Mouse (Mus musculus) layer of hippocampus, adult 9-11 months (tissue): ENCODE data around the gene Slc30a10.
A peak's percentile ranks its signal among the peaks of the same experiment; 100 is the strongest.

Experiments
- DNase-seq: peaks from one replicate; pipeline ENCODE4 v3.0.0; 2022

Slc30a10 gene

DNA sequence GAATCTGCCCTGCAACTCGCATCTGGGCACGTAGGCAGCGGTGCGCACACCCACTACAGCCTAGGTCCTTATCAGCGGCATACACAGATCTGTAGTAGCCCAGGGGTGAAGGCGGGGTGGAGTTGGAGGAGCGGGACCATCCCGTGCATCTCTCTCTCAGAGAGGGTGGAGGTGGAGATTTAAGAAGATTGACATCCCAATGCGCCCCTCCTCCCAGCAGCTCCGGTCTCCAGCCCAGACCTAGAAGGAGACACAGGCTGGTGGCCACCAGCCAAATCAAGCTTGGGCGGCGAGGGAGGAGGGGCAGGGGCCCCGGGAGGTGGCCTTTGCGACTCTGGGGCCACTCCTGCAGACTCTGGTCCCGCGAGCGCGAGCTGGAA is at the start of gene Slc30a10:
TSS of gene Slc30a10 (plus strand) at position 274 of the 380 bp plus-strand sequence.
- DNase-seq: peak; percentile 50

DNA sequence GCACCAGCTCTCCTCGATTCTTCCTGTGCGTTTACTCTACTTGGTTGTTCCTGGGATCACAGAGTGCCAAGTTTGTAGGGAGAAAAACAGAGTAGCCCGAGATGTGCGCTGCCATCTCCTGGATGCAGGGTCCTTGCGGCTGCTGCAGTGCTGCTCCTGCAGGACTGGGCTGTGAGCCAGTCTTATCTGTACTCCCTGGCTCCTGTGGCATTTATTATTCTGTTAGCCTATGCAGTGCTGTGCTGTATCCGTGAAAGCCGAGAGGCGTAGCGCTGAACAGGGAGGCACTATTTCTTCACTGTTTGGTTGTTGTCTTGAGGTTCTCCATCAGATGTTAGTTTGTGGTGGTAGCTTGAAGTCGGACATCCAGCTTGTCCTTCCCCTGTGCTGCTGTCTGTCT is 48.7 kb upstream of the Slc30a10 start:
- no peak for DNase-seq

DNA sequence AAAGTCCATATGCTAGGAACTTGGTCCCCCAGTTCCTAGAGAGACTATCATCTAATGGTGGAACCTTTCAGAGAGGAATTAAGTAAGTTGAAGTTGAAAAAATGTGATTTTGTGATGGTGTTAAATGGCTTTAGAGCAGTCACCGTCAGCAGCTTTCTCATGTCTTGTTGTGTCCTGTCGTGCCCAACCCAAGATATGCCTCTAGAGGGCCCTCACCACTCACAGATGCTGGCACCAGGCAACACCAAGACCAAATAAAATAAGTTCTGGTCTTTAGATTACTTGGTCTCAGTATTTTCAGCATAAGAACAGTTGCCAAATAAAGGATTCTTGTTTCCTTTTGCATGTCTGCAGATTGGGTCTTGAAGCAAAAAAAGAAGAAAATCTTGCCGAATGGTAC is 44.8 kb upstream of the Slc30a10 start:
- DNase-seq: no peak

DNA sequence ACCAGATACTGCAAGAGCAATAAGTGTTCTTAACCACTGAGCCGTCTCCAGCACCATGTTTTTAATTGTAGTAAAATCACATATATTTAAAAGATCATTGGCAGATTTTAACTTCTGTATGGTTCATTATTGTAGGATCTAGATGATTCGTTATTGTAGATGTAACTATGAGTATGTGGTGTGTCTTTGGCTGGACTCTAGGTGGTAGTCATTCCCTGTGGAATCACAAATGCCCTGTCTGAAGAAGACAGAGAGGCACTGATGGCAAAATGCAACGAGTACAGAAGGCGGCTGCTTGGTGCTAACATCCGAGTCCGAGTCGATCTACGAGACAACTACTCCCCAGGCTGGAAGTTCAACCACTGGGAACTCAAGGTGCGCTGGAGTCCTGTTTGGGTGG is 36.6 kb upstream of the Slc30a10 start:
- DNase-seq: no peak

DNA sequence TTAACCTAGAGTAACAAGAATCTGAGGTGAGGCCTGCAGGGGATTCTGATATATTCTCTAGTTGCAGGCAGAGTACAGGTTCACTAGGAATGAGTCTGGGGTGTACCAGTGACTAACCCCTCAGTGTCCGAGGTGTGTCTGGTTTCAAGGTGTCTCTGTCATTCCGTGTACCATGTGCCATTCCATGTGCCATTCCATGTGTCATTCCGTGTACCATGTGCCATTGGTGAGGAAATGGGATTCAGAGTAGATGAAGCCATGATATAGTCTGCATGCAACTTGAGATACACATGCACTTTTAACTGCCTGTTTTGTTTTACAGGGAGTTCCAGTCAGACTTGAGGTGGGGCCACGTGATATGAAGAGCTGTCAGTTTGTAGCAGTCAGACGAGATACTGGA is 34.8 kb upstream of the Slc30a10 start:
- no peak for DNase-seq

DNA sequence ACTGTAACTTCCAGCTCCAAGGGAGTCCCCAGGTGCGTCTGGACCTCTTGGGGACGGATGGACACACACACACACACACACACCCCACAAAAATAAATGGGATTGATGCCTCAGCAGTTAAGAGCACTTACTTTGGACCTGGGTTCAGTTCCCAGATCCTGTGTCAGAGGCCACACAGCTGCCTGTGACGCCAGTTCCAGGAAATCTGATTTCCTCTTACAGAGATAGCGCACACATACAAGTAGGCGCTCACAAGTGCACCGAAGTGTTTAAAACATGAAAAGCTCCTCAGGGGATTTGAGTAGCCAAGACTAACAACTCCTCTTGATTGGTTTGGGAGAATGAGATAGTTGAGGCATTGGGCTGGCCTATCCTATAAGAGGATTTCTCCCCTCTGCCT is 33.9 kb upstream of the Slc30a10 start:
- DNase-seq: no peak

DNA sequence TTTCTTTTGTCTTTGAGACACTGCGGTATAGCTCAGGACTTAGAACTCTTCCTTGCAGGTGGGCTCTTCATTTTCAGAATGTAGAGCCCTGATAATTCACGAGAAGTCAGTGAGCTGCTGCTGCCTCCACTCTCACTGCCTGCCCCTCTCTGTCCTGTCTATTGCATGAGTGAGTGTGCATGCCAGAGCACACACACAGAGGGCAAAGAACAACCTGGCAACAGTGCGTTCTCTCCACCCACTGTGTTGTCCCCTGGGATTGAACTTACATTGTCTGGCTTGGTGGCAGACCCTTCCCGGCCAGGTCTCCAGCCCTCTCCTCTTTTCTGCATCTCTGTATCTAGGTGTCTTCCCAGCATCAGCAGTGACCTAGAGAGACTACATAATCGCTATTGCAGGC is 28.1 kb upstream of the Slc30a10 start:
- DNase-seq: no peak

DNA sequence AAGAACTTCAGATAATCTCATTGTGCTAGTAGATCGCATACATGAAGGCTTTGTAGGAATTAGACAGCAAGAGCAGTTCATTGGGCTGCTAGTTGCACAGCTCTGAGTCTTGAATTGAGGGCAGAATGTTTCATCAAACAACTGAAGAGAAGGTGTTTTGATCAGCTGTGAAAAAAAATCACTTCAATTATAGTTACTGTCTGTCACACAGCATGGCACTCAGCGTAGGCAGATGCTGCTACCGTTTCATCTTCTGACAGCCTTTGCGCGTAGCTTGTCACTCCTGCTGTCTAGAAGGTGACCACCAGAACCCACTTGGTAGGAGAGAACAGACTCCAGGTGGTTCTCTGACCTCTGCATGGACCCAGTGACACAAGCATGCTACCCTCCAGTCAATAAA is 24.2 kb upstream of the Slc30a10 start:
- DNase-seq: no peak

DNA sequence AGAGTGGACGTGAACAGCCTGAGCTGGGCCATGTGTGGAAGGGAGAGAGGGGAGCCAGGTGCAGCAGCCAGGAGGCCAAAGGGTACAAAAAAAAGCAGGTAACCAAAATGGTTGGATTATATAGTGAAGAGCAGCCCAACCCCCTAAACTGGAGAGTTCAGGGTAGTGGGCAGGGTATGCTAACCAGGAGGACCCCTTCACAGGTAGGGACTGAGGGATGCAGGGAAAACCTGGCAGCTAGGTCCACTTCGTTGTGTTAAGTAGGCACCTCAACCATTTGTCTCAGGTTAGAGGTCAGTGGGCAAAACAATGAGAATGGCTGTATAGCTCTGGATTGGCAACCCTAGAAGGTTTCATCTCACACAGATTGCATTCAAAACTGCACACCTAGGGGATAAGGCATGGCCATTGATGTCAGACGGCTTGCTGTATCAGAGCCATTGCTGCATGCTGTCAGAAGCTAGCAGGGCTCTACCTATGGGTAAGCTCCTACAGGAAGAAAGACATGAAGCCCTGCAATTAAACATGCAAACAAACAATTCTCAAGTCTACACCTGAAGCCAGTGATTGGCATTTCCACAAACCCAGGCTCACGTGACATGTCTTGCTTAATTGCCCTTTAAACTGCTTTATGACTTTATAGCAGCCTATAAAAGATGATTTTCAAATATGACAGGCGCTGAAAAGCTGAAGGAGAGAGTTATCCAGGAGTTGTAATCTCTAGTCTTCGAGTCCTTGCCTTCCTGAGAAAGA is 23.2 kb upstream of the Slc30a10 start:
- no peak for DNase-seq

DNA sequence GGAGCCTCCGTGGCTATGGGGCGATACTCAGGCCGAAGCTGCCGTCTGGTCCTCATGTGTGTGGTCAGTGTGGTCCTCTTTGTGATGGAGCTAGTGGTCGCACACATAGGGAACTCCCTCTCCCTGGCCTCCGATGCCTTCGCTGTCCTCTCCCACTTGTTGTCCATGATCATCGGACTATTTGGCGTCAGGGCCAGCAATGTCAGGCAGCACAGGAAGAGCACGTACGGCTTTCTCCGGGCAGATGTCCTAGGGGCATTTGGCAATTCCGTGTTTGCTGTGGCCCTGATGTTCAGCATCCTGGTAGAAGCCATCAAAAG is 22.7 kb upstream of the Slc30a10 start:
- DNase-seq: no peak

DNA sequence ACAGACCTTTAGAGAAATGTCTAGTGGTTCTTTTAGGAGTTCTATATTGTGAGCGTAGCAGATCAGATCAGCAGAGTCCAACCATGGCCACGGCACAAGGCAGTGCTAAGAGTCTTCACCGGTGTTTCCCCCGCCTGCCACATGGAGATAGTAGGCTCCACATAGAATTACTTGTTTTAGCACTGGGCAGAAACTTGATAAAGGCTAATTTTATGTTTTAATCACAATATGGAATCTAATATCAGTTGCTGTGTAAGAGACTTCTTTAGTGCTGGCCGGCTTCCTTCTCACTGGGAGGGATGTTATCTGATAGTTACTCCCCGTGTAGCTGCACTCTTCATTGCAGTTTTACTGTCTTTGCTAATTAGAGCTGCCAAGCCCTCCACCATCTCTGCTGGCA is 21.5 kb upstream of the Slc30a10 start:
- DNase-seq: no peak

DNA sequence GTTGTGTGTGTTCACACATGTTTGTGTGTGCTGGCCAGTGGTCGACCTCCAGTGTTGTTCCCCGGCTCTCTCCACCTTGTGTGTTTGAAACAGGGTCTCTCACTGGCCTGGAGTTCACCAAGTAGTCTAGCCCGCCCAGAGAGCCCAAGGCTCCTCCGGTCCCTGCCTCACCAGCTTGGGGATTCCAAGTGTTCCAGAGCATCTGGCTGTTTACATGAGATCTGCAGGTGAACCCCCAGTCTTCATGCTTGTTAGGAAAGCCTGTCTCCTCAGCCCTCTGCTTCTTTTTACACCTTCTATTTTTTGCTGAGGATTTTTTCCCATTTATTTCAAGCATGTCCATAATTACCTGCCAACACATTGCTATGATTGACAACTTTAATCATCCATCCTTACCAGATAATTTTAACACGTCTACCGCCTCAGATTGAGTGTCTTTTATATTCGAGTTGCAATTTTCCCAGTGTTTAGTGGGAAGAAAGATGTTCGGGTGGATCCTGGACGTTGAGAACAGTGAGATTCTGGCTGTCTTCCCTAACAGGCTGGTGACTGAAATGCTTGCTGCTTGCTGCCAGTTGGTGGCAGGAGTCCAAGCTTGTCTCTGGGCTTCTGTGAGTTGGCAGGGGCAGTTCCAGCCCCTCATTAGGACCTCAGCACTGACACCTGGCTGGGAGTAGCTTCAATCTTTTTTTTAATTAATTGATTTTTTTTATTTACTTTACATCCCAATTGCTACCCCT is 15.6 kb upstream of the Slc30a10 start:
- peak; percentile 72 for DNase-seq

DNA sequence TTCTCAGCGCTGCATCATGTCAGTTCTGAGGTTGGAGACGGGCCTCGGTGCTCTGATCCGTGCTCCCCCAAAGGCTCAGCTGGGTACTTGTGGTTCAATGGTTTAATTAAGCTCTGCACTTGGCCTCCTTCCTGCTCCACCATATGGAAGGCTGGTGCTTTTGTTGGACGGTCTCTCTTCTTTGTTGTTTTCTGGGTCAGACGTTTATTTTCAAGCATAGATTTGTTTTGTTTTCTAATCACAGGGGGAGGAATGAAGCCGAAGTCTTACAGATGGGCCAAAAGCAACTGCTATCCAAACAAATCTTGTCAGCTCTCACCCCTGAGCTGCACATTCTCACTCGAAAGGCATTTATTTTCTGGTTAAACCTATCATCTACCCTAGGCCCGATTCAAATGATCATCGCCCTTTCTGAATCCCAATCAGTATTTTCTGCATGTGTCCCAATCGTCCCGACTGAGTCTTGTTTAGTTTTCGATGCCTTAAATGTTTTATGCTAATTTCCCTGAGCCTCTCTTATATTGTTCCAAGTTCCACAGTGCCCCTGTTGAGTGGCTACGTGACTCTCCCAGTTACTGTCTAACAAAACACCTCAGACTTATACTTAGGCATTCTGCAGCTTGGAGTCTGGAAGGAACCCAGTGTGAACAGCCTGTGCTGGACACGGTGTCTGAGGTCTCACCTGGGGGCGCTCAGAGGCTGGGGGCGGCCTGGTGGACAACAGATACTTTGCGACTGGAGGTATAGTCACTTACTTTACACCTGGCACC is 12.8 kb upstream of the Slc30a10 start:
- no peak for DNase-seq

DNA sequence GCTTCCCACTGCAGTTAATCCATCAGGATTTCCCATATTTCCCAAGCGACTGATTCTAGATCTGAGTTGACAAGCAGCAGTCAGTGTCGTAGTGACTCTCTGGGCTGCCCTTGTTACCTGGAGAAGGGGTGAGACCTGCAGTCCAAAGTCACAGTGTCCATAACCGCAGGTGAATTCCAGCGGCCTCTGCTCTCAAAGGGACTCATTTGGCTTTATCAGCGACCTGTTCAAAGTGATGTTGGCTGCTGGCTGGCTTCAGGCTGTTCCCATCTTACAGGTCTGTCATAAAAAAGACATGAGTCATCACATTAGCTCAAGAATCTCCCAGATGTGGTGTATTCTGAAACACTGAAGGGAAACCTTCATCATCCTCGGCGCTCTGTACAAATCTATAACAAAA is 5.7 kb upstream of the Slc30a10 start:
- DNase-seq: no peak

DNA sequence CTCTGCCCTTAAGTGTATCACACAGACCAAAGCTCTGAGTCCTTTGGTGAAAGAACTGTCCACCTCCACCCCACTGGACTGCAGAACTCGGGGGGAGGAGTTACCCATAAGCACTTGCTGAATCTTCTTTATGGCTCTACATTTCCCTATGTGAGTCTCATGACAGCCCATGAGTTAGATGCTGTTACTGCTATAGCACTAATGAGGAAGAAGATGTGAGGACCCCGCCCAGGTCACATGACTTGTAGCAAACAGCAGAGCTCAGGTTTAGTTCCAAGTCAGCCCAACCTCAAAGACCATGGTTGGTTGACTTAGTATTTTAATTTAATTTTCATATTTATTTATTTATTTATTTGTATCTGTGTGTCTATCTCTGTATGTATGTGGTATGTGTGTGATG is 4.9 kb upstream of the Slc30a10 start:
- no peak for DNase-seq

DNA sequence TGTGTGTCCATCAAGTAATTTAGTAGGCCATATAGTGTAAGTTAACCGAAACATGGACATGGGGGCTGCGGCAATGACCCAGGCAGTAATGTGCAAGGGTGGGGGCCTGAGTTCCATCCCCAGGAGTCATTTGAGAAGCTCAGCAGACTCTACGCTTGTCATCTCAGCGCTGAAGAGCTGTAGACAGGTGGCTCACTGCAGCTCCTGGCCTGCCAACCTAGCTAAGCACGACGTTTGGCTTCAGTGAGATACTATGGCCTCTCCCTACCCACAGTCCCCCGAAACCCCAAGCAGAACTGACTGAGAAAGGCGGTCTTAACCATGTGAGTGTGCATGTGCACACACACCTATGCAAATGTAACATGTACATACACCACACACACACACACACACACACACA is 3.6 kb upstream of the Slc30a10 start:
- DNase-seq: no peak

DNA sequence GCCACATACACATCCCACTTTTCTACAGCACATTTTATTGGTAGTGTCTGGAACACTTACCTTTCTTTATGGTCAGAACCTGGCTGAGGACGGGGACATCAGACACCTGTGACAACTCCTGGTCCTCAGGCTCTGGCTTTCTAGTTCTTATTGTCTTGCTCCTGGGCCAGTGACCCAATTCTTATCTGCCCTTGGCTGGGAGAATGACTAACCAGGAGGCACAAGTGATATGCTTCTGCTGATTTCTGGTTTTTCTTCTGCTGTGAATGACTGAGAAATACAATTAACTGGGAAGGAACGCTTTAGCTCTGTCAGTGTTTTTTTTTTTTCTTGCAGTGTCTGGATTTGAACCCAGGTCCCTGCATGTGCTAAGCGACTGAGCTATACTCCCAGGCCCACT is 3.2 kb upstream of the Slc30a10 start:
- DNase-seq: no peak

DNA sequence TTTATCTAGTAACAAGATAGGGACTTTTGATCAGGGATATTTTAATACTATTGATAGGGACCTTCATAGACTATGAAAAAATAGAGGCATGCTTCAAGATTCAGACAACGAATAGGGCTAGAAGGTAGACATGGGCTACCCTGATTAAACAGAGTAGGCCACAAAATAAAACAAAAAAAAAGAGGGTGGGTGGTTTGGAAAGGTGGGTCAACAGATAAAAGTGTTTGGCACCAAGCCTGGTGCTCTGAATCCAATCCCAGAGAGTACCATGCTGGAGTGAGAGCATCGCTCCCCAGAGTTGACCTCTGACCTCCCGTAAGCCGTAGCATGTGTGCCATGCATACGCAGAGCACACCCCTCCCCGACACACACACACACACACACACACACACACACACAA is 2.2 kb upstream of the Slc30a10 start:
- no peak for DNase-seq

DNA sequence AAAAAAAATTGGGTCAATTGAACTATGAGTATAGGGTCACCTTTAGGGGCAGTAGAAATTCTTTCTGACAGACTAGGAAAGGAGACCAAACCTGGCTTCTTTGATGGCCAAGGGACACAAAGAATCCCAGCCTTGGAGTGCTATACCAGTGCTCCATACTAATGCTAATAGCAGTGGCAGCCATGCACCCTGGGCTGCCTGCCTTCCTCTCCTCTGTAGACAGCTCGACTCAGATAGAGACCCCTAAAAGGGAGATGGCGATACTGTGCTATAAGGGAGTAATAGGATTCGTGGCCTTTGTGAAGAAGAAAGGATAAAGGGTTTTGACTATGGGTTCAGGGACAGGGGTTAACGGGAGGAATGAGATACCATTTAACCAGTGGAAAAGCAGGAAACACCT is 504 bp upstream of the Slc30a10 start:
- DNase-seq: no peak

DNA sequence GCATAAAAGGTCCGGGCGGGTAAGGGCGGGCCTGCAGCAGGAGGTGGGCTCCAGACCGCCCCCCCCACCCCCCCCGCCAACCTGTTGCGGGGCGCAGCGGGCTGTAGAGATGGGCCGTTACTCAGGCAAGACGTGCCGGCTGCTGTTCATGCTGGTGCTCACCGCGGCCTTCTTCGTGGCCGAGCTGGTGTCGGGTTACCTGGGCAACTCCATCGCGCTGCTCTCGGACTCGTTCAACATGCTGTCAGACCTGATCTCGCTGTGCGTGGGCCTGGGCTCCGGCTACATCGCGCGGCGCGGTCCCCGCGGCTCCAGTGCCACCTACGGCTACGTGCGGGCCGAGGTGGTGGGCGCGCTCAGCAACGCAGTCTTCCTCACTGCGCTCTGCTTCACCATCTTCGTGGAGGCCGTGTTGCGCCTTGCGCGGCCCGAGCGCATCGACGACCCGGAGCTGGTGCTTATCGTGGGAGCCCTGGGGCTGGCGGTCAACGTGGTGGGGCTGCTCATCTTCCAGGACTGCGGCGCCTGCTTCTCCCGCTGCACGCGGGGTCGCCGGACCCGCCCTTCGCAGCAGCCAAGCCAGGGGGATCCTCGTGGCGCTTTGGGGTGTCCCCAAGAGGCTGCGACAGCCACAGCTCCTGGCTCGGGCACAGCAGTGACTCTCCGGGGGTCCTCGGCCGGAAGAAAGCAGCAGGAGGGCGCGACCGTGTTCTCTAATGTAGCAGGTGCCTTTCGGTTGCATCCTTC is 480 bp downstream of the Slc30a10 start:
- DNase-seq: peak; percentile 14

DNA sequence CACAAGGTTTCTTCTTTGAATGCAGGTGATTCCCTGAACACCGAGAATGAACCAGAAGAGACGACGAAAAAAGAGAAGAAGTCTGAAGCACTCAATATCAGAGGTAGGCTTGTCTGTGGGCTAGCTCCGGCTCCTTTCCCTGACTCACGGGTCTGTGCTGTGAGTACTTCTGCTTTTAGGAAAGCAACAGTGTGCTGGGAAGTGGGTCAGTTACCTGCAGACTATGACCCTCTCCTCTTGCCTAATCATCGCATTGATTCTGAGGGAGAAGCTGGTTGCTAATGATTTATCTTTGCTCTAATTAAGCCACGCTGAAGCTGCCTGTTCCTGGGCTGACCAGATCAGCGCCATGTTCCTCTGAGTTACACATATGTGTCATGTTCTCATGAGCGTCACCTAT is 1.7 kb downstream of the Slc30a10 start:
- DNase-seq: no peak

DNA sequence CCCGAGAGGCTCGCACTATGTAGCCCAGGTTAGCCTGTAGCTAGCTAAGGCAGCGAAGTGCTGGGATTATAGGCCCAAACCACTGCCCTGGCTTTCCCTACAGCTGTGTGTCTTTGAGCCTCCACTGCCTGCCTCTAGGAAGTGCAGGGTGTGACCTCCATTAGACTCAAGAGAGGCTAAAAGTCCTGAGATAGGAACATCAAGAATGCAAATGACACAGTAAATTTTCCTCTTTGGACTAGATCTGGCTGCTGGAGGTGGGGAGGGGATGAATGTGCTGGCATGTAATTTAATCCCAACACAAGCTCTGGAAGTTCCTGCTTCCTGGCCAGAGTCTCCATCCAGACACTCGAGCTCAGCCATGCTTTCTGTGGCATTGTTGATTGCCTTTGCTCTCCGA is 5.4 kb downstream of the Slc30a10 start:
- no peak for DNase-seq

DNA sequence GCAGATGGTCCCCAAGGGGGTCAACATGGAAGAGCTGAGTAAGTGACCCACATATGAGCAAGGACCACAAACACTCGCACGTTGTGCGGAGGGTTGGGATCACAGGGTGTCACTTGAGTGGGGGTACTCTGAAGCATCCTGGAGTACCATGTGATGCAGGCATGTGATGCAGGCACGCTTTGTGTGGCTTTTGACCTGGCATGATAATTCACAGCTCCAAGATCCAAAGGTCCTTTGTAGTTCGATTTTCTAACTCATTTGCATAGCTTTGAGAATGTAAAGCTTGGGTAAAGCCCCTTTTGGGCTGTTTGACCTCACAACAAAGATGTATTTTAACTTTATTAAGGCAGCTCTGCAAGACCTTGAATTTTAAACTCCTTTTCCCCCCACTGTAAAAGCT is 8.2 kb downstream of the Slc30a10 start:
- no peak for DNase-seq
